Mouse (Mus musculus): ENCODE results near the gene Sec61b. TPM values are rescaled to one million over a fixed set of nuclear protein-coding genes. Genes with fewer than 3 reads are reported as not detected.

Sec61b gene
- polyA plus RNA-seq, 2 experiments: 177 to 271 TPM

- H3K27me3 ChIP-seq (ENCODE audit: control insufficient read depth, insufficient read depth, low read length): no peaks in the 10 kb centered on the region
- DNase-seq (ENCODE audit: low read depth in 3 of 3, low spot score in 3 of 3) (no peak), ATAC-seq (ENCODE audit: insufficient read depth) (no peak)
- H3K4me3 ChIP-seq (ENCODE audit: insufficient read depth in 1 of 2, low read depth in 2 of 2, low read length in 2 of 2): no peak overlapping the region
- WGBS (ENCODE audit: insufficient replicate concordance): 52% methylated on average over 6 of the region's 6 CpGs
- H3K9me3 ChIP-seq (ENCODE audit: control insufficient read depth, low read length): no peaks in the 10 kb centered on the region
- no peak overlapping the region for H3K9ac ChIP-seq (replicated peaks)
- no peaks in the 10 kb centered on the region for H3K36me3 ChIP-seq (replicated peaks; ENCODE audit: control insufficient read depth, insufficient read depth, low read depth)
- no peak overlapping the region for H3K27ac ChIP-seq
- TF ChIP-seq CTCF (IDR thresholded peaks at IDR 0.05; ENCODE audit: low read depth) (no peak), EP300 (IDR thresholded peaks at IDR 0.05; ENCODE audit: low read depth) (no peak)
- H3K4me2 ChIP-seq (ENCODE audit: low read depth): no peak overlapping the region
- H3K4me1 ChIP-seq (replicated peaks; ENCODE audit: control insufficient read depth in 2 of 2, insufficient read depth in 2 of 2, low read length in 1 of 2): peaks cover 0 to 2% of the 10 kb centered on the region in 2 experiments; a peak in 1 of 4 replicates
Measured at GRCm38 (mm10) chr4:47438956-47439355, 35.5 kb upstream of the Sec61b start.

- Histone ChIP-seq H3K9ac (replicated peaks) (no peak overlapping the region), H3K36me3 (replicated peaks; ENCODE audit: control insufficient read depth, insufficient read depth, low read depth) (no peaks in the 10 kb centered on the region), H3K27ac (no peak overlapping the region), H3K27me3 (ENCODE audit: control insufficient read depth, insufficient read depth, low read length) (no peaks in the 10 kb centered on the region), H3K4me3 (ENCODE audit: insufficient read depth in 1 of 2, low read depth in 2 of 2, low read length in 2 of 2) (no peak overlapping the region), H3K9me3 (ENCODE audit: control insufficient read depth, low read length) (no peaks in the 10 kb centered on the region), H3K4me1 (replicated peaks; ENCODE audit: control insufficient read depth in 2 of 2, insufficient read depth in 2 of 2, low read length in 1 of 2) (peaks cover 0 to 2% of the 10 kb centered on the region in 2 experiments; a peak in 1 of 4 replicates), H3K4me2 (ENCODE audit: low read depth) (no peak overlapping the region)
- no peak for DNase-seq (ENCODE audit: low read depth in 3 of 3, low spot score in 3 of 3)
- 70% methylated on average over 11 of the region's 11 CpGs for WGBS (ENCODE audit: insufficient replicate concordance)
- TF ChIP-seq CTCF (IDR thresholded peaks at IDR 0.05; ENCODE audit: low read depth) (no peak), EP300 (IDR thresholded peaks at IDR 0.05; ENCODE audit: low read depth) (no peak)
- ATAC-seq (ENCODE audit: insufficient read depth): no peak
Measured at GRCm38 (mm10) chr4:47440951-47441350, 33.5 kb upstream of the Sec61b start.

GRCm38 (mm10) chr4:47448526-47448925 lies 25.9 kb upstream of the Sec61b start:
- Histone ChIP-seq H3K27ac (no peak overlapping the region), H3K4me3 (ENCODE audit: insufficient read depth in 1 of 2, low read depth in 2 of 2, low read length in 2 of 2) (no peak overlapping the region), H3K27me3 (ENCODE audit: control insufficient read depth, insufficient read depth, low read length) (no peaks in the 10 kb centered on the region), H3K36me3 (replicated peaks; ENCODE audit: control insufficient read depth, insufficient read depth, low read depth) (no peaks in the 10 kb centered on the region), H3K4me1 (replicated peaks; ENCODE audit: control insufficient read depth in 2 of 2, insufficient read depth in 2 of 2, low read length in 1 of 2) (no peaks in the 10 kb centered on the region), H3K9ac (replicated peaks) (no peak overlapping the region), H3K9me3 (ENCODE audit: control insufficient read depth, low read length) (no peaks in the 10 kb centered on the region), H3K4me2 (ENCODE audit: low read depth) (no peak overlapping the region)
- TF ChIP-seq CTCF (IDR thresholded peaks at IDR 0.05; ENCODE audit: low read depth) (no peak), EP300 (IDR thresholded peaks at IDR 0.05; ENCODE audit: low read depth) (no peak)
- ATAC-seq (ENCODE audit: insufficient read depth): no peak
- WGBS (ENCODE audit: insufficient replicate concordance): 51% methylated on average over 3 of the region's 3 CpGs
- no peak for DNase-seq (ENCODE audit: low read depth in 3 of 3, low spot score in 3 of 3)

DNA sequence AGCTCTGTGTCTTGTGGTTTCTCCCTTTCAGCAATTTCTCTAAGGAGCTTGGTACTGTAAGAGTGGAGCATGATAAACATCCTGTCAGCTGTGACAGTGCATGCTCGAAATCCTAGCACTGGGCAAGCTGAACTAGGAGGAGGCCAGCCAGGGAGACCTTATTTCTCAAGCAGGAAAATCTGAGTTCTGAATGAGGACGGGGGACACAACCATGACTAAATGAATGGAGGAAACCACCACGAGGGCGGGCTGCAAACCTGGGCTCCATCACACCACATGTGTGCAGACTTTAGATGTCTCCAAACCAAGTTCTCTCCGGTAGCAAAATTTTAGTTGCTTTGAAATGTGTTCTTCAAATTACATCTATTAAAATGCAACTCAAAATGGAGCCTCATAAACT lies 25.3 kb upstream of the Sec61b start:
- no peak overlapping the region for H3K27ac ChIP-seq
- no peaks in the 10 kb centered on the region for H3K9me3 ChIP-seq (ENCODE audit: control insufficient read depth, low read length)
- no peaks in the 10 kb centered on the region for H3K4me1 ChIP-seq (replicated peaks; ENCODE audit: control insufficient read depth in 2 of 2, insufficient read depth in 2 of 2, low read length in 1 of 2)
- ATAC-seq (ENCODE audit: insufficient read depth) (no peak), DNase-seq (ENCODE audit: low read depth in 3 of 3, low spot score in 3 of 3) (no peak)
- H3K4me2 ChIP-seq (ENCODE audit: low read depth): no peak overlapping the region
- no peak overlapping the region for H3K9ac ChIP-seq (replicated peaks)
- no peaks in the 10 kb centered on the region for H3K36me3 ChIP-seq (replicated peaks; ENCODE audit: control insufficient read depth, insufficient read depth, low read depth)
- 31% methylated on average over 5 of the region's 5 CpGs for WGBS (ENCODE audit: insufficient replicate concordance)
- H3K27me3 ChIP-seq (ENCODE audit: control insufficient read depth, insufficient read depth, low read length): no peaks in the 10 kb centered on the region
- TF ChIP-seq EP300 (IDR thresholded peaks at IDR 0.05; ENCODE audit: low read depth) (no peak), CTCF (IDR thresholded peaks at IDR 0.05; ENCODE audit: low read depth) (no peak)
- H3K4me3 ChIP-seq (ENCODE audit: insufficient read depth in 1 of 2, low read depth in 2 of 2, low read length in 2 of 2): no peak overlapping the region

- no peak for DNase-seq (ENCODE audit: low read depth in 3 of 3, low spot score in 3 of 3)
- Histone ChIP-seq H3K36me3 (replicated peaks; ENCODE audit: control insufficient read depth, insufficient read depth, low read depth) (no peaks in the 10 kb centered on the region), H3K4me2 (ENCODE audit: low read depth) (no peak overlapping the region), H3K27me3 (ENCODE audit: control insufficient read depth, insufficient read depth, low read length) (no peaks in the 10 kb centered on the region), H3K4me3 (ENCODE audit: insufficient read depth in 1 of 2, low read depth in 2 of 2, low read length in 2 of 2) (no peak overlapping the region), H3K9ac (replicated peaks) (no peak overlapping the region), H3K4me1 (replicated peaks; ENCODE audit: control insufficient read depth in 2 of 2, insufficient read depth in 2 of 2, low read length in 1 of 2) (no peaks in the 10 kb centered on the region), H3K27ac (no peak overlapping the region), H3K9me3 (ENCODE audit: control insufficient read depth, low read length) (no peaks in the 10 kb centered on the region)
- TF ChIP-seq CTCF (IDR thresholded peaks at IDR 0.05; ENCODE audit: low read depth) (no peak), EP300 (IDR thresholded peaks at IDR 0.05; ENCODE audit: low read depth) (no peak)
- 27% methylated on average over 18 of the region's 18 CpGs for WGBS (ENCODE audit: insufficient replicate concordance)
- no peak for ATAC-seq (ENCODE audit: insufficient read depth)
Measured at GRCm38 (mm10) chr4:47449586-47450522, 24.6 kb upstream of the Sec61b start.

Data from liver, embryonic 14.5 days (tissue).